Mouse (Mus musculus): ENCODE results near the gene Speer4f1. TPM values are rescaled to one million over a fixed set of nuclear protein-coding genes. Genes with fewer than 3 reads are reported as not detected.

Gene Speer4f1
- total RNA-seq, 2 experiments from 2014 or later: not detected

DNA sequence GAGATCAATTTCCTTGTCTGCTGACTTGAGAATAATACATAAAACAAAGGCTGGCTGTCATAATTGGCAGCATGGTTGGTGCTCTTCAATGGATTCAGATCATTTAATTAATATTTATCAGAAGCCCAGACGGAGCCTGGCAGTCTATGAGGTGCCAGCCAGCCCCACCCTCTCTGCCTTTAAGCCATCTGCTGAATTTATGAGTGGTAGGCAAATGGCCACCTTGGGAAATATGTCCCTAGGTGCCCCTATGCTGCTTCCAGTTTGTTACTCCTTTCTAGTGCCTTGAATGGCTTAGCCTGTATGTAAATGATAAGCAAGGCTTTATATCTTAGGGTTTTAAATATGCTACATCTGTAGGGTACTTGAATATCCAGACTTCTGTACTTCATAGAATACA, 25.0 kb downstream of the Speer4f1 start:
- Histone ChIP-seq H3K4me3 (no peak overlapping the region), H3K27ac (no peak overlapping the region)
- no peak for DNase-seq (ENCODE audit: low spot score in 2 of 2)
- no peak for TF ChIP-seq CTCF (conservative IDR thresholded peaks at IDR 0.05)

DNA sequence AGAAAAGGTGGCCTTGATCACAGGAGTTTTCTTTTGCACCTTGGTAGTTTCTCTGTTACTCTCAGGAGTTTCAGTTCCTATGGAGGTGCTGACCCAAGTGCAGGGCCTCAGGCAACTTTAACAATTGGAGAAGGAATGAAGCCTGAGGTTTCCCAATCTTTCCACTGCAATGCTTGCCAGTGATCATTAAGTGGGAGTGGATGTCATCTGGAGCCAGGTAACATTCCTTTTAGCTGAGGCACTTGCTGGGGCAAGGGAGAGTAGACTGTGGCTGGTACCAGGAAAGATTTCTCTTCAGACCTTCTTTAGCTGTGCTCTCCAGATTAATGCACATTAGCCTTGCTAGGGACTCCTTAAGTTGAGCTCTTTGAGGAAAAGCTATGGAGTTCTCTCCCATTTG, 29.6 kb downstream of the Speer4f1 start:
- Histone ChIP-seq H3K4me3 (no peak overlapping the region), H3K27ac (no peak overlapping the region)
- TF ChIP-seq CTCF (conservative IDR thresholded peaks at IDR 0.05): no peak
- no peak for DNase-seq (ENCODE audit: low spot score in 2 of 2)

DNA sequence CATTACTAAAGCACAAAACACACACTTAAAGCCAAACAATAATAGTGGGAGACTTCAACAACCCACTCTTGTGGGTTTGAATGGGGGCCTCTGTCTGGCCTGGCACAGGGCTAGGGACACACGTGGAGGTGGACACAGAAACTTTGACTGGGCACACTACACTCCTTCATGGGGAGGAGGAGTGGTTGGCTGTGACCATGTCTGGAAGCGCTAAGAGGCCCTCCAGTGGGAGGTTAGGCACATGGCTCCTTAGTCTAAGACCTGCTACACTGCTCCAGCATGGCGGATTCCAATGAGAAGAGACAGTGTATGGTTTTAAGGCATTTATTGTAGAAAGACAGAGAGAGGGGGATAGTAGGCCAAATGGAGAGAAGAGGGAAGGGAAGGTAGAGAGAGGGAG, 32.1 kb downstream of the Speer4f1 start:
- Histone ChIP-seq H3K27ac (no peak overlapping the region), H3K4me3 (no peak overlapping the region)
- no peak for DNase-seq (ENCODE audit: low spot score in 2 of 2)
- TF ChIP-seq CTCF (conservative IDR thresholded peaks at IDR 0.05): no peak

Other genes with a start within 250 kb of the Speer4f1 start
- not detected for gene Speer4f2, start 102.9 kb upstream of the Speer4f1 start, total RNA-seq (2021)
- 10 to 100 TPM; 17.1 to 19.7 TPM for gene Sema3c, start 98.2 kb downstream of the Speer4f1 start, total RNA-seq (2021)